Mouse (Mus musculus) neutrophil, adult 5-6 weeks (primary cell): ENCODE measurements at regions not wholly inside any gene's neighbourhood (a gene's known extent, or its start where the extent isn't known, plus 50 kb on each side); places are given as distances from the start of the nearest gene placed in this dataset.

Experiments used
- ATAC-seq: fragments of 151-379, 151-347 bp; 2 replicates; pipeline ENCODE4 v1.8.0; 2017; ENCODE audit warnings: mild to moderate bottlenecking, moderate TSS enrichment; ENCODE audit not compliant: insufficient number of reproducible peaks, poor library complexity, low FRiP score, severe bottlenecking; ENCODE audit errors: extremely low read depth

DNA sequence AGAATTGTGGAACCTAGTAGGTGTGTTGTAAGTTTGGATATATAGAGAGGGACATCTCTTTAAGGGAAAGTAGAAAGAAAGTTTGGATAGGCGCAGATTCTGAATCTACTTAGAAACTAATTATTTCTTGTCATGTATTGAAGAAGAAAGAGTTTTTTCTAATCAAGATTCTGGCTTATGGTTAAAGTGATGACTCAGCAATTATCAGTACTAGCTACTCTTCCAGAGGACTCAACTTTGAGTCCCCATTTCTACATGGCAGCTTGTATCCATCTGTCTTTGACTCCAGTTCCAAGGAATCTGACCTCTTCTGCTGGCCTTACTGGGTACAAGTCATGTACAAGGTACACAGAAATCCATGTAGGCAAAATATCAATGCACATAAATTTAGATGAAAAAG, 2767.1 kb downstream of the Gm37988 start:
- no peak for ATAC-seq

GRCm38 (mm10) chr1:7586409-7586808, 2778.7 kb downstream of the Gm37988 start:
- no peak for ATAC-seq

- no peak for ATAC-seq
Measured at GRCm38 (mm10) chr1:7591327-7591726, 2783.6 kb downstream of the Gm37988 start.
